Mouse (Mus musculus): Measurements from ENCODE around the gene Olfr398. TPM values are rescaled to one million over a fixed set of nuclear protein-coding genes. Genes with fewer than 3 reads are reported as not detected.

Olfr398 gene
- not detected for total RNA-seq (2021)

- intact Hi-C loops (cut with DNase I): no loop called here
- no peak for DNase-seq (ENCODE audit: extremely low spot score in 1 of 2, low spot score in 2 of 2)
These were observed at the start of gene Olfr398 for GRCm38 (mm10) chr11:73990307-73990706. Olfr398 (minus strand) TSS chr11:73990407.

- intact Hi-C loops (cut with DNase I): no loop called here
- no peak for DNase-seq (ENCODE audit: extremely low spot score in 1 of 2, low spot score in 2 of 2)
These were observed 2.9 kb upstream of the Olfr398 start for GRCm38 (mm10) chr11:73993115-73993514.

- no peak for DNase-seq (ENCODE audit: extremely low spot score in 1 of 2, low spot score in 2 of 2)
- intact Hi-C loops (cut with DNase I): no loop called here
These were observed 29.7 kb downstream of the Olfr398 start, which contains the start of gene Olfr397 for GRCm38 (mm10) chr11:73960517-73960916. Olfr397 (plus strand) TSS chr11:73960817.

- DNase-seq (ENCODE audit: extremely low spot score in 1 of 2, low spot score in 2 of 2): no peak
These were observed 53.8 kb downstream of the Olfr398 start, which contains the start of gene Olfr23 for GRCm38 (mm10) chr11:73936377-73936776. Olfr23 (plus strand) TSS chr11:73936677.

More at GRCm38 (mm10) chr11:73936377-73936776, 53.8 kb downstream of the Olfr398 start, which contains the start of gene Olfr23:
- intact Hi-C loops (cut with DNase I): no loop called here

Other genes starting within 250 kb of the Olfr398 start
- not detected for gene Olfr389, start 209.7 kb downstream of the Olfr398 start, total RNA-seq (2021)
- gene Olfr390, start 207.4 kb downstream of the Olfr398 start, total RNA-seq (2021): not detected
- not detected for gene Olfr391-ps, start 187.4 kb downstream of the Olfr398 start, total RNA-seq (2021)
- gene Olfr392, start 173.4 kb downstream of the Olfr398 start, total RNA-seq (2021): not detected
- gene Olfr393, start 139.0 kb downstream of the Olfr398 start, total RNA-seq (2021): not detected
- gene Olfr394, start 99.6 kb downstream of the Olfr398 start, total RNA-seq (2021): not detected
- gene Olfr395, start 81.1 kb downstream of the Olfr398 start, total RNA-seq (2021): not detected
- not detected for gene Olfr23, start 53.7 kb downstream of the Olfr398 start, total RNA-seq (2021)
- not detected for gene Olfr397, start 29.6 kb downstream of the Olfr398 start, total RNA-seq (2021)
- not detected for gene Olfr139, start 66.1 kb upstream of the Olfr398 start, total RNA-seq (2021)
- not detected for gene Olfr399, start 66.2 kb upstream of the Olfr398 start, total RNA-seq (2021)
- gene Zfp616, start 79.5 kb upstream of the Olfr398 start, total RNA-seq (2021): not detected
- not detected for gene Olfr401, start 123.3 kb upstream of the Olfr398 start, total RNA-seq (2021)
- gene Olfr402, start 163.1 kb upstream of the Olfr398 start, total RNA-seq (2021): not detected
- not detected for gene Olfr403, start 195.8 kb upstream of the Olfr398 start, total RNA-seq (2021)
- not detected for gene Olfr43, start 221.0 kb upstream of the Olfr398 start, total RNA-seq (2021)

All from left cerebral cortex, postnatal 10 days (tissue).